In genomic region chr10:81559627-81560539, GRCm38 (mm10) we compare ENCODE assay signal across 1 mouse cellular context.
TF ChIP-seq lines count a peak whose summit lies in the region.

No protein-coding gene starts in this region.

TF ChIP-seq in CH12.LX, 34 proteins besides CTCF, POLR2A, EP300 and RAD21 (continued from another document):
- no peak for TF ChIP-seq NELFE (IDR thresholded peaks at IDR 0.05; ENCODE audit: low read depth, low read length)
- TF ChIP-seq NRF1 (IDR thresholded peaks at IDR 0.05; ENCODE audit: low read depth, low read length) = 0 out of 2 replicates have a peak, but pooled peaks have one; percentile 32
TF ChIP-seq in CH12.LX: peak in this region for 3.
